In the genomic region with DNA sequence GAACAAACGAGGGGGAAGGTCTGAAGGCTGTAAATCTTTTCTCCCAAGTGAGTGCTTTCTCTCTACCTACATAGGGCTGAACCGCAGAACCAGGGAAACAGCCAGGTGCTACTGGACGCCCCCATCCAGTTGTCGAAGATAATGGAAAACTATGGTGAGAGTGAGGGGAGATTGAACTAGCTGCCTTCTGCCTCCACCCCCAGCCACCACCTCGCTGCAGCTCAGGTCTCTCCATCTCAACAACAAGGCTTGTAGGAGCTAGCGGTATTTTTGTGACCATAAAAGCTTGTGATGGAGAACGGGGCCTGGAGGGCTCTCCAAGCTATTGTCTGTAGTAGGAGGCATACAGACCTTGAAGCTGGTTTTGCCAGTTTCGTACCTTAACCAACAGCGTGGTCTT, we compare ENCODE assay signal across 8 mouse cellular contexts. TPM values are rescaled to one million over a fixed set of nuclear protein-coding genes. Genes with fewer than 3 reads are reported as not detected.
DNase-seq lines count a peak whose midpoint lies in the region; ATAC-seq and TF ChIP-seq lines count a peak whose summit lies in the region.

No protein-coding gene starts in this region.

- no peak for ATAC-seq in embryonic facial prominence, embryonic 14.5 days (ENCODE audit: low read depth)
- no peak for ATAC-seq in intestine, embryonic 15.5 days
- no peak for ATAC-seq in neural tube, embryonic 12.5 days (ENCODE audit: low FRiP score, low read depth)

- TF ChIP-seq POLR2A in liver, adult 2 months (IDR thresholded peaks at IDR 0.05; ENCODE audit: extremely low read depth, insufficient read depth, low read length): no peak

- TF ChIP-seq CTCF in liver, adult 2 months (IDR thresholded peaks at IDR 0.05; ENCODE audit: low read depth, low read length): no peak

- H3K4me3 ChIP-seq in liver, adult 2 months (ENCODE audit: insufficient read depth, low read depth, low read length): peak overlapping the region; percentile 63
- peak overlapping the region; percentile 88 for H3K4me3 ChIP-seq in embryonic facial prominence, embryonic 14.5 days (ENCODE audit: low read depth, low read length)
- peak overlapping the region; percentile 70 for H3K4me3 ChIP-seq in intestine, embryonic 15.5 days (replicated peaks)
- peak overlapping the region; percentile 74 for H3K4me3 ChIP-seq in neural tube, embryonic 12.5 days

- H3K79me2 ChIP-seq in liver, adult 2 months (ENCODE audit: control insufficient read depth, insufficient read depth, low read length): peaks cover 12% of the 10 kb centered on the region; the same call in 1 of the 2 replicates

- H3K9ac ChIP-seq in liver, adult 2 months (ENCODE audit: low read depth, low read length): peak overlapping the region; percentile 82
- peak overlapping the region; percentile 89 for H3K9ac ChIP-seq in embryonic facial prominence, embryonic 14.5 days (ENCODE audit: low read depth, low read length)
- peak overlapping the region; percentile 76 for H3K9ac ChIP-seq in intestine, embryonic 15.5 days
- H3K9ac ChIP-seq in neural tube, embryonic 12.5 days: peak overlapping the region; percentile 82

- H3K9me3 ChIP-seq in embryonic facial prominence, embryonic 14.5 days (ENCODE audit: control insufficient read depth, low read length): no peaks in the 10 kb centered on the region
- no peaks in the 10 kb centered on the region for H3K9me3 ChIP-seq in intestine, embryonic 15.5 days
- no peaks in the 10 kb centered on the region for H3K9me3 ChIP-seq in neural tube, embryonic 12.5 days

- no peak for DNase-seq in liver, adult 2 months (ENCODE audit: extremely low read depth, low read depth, low spot score)
- no peak for DNase-seq in liver
- DNase-seq in embryonic facial prominence, embryonic 14.5 days (ENCODE audit: low spot score): no peak
- no peak for DNase-seq in adrenal gland, postnatal 14 days
- DNase-seq in left cerebral cortex, adult 18-20 months (ENCODE audit: low spot score in 2 of 2): no peak
- no peak for DNase-seq in adrenal gland, adult 2 months

- no peak overlapping the region; the same call in 1 of the 2 replicates for H3K27ac ChIP-seq in liver, adult 2 months (replicated peaks; ENCODE audit: insufficient read depth, low read depth, low read length)
- no peak overlapping the region for H3K27ac ChIP-seq in embryonic facial prominence, embryonic 14.5 days (replicated peaks; ENCODE audit: low read depth, low read length)
- H3K27ac ChIP-seq in intestine, embryonic 15.5 days: no peak overlapping the region
- no peak overlapping the region for H3K27ac ChIP-seq in neural tube, embryonic 12.5 days

- peak overlapping the region; percentile 78 for H3K4me2 ChIP-seq in embryonic facial prominence, embryonic 14.5 days (ENCODE audit: low read depth, low read length)
- peak overlapping the region; percentile 76 for H3K4me2 ChIP-seq in intestine, embryonic 15.5 days (replicated peaks)
- H3K4me2 ChIP-seq in neural tube, embryonic 12.5 days (replicated peaks): peak overlapping the region; percentile 92

- peaks cover 35% of the 10 kb centered on the region for H3K36me3 ChIP-seq in liver, adult 2 months (ENCODE audit: control insufficient read depth, insufficient read depth, low read length)
- peaks cover 51% of the 10 kb centered on the region for H3K36me3 ChIP-seq in embryonic facial prominence, embryonic 14.5 days (ENCODE audit: control insufficient read depth, insufficient read depth, low read length)
- peaks cover 28% of the 10 kb centered on the region for H3K36me3 ChIP-seq in intestine, embryonic 15.5 days
- peaks cover 57% of the 10 kb centered on the region for H3K36me3 ChIP-seq in neural tube, embryonic 12.5 days

- no peaks in the 10 kb centered on the region for H3K27me3 ChIP-seq in liver, adult 2 months (ENCODE audit: control insufficient read depth, insufficient read depth, low read length)
- no peaks in the 10 kb centered on the region for H3K27me3 ChIP-seq in embryonic facial prominence, embryonic 14.5 days (replicated peaks; ENCODE audit: control insufficient read depth, insufficient read depth, low read length)
- no peaks in the 10 kb centered on the region for H3K27me3 ChIP-seq in intestine, embryonic 15.5 days (replicated peaks)
- no peaks in the 10 kb centered on the region for H3K27me3 ChIP-seq in neural tube, embryonic 12.5 days (replicated peaks)

- WGBS in liver, adult 2 months: 41% methylated on average over 9 of the region's 9 CpGs
- 55% methylated on average over 9 of the region's 9 CpGs for WGBS in embryonic facial prominence, embryonic 14.5 days
- 45% methylated on average over 9 of the region's 9 CpGs for WGBS in intestine, embryonic 15.5 days
- 48% methylated on average over 9 of the region's 9 CpGs for WGBS in neural tube, embryonic 12.5 days

- peaks cover 10% of the 10 kb centered on the region for H3K4me1 ChIP-seq in liver, adult 2 months (ENCODE audit: control insufficient read depth, insufficient read depth, low read length)
- H3K4me1 ChIP-seq in embryonic facial prominence, embryonic 14.5 days (ENCODE audit: control insufficient read depth, insufficient read depth, low read length): peaks cover 5% of the 10 kb centered on the region
- peaks cover 13% of the 10 kb centered on the region for H3K4me1 ChIP-seq in intestine, embryonic 15.5 days (replicated peaks)
- H3K4me1 ChIP-seq in neural tube, embryonic 12.5 days: peaks cover 17% of the 10 kb centered on the region

RNA-seq across cellular contexts. Expression of a gene that starts 0.8 kb away (rescaled TPM):
- 42.0 and 44.9 TPM in 2 replicates for total RNA-seq in liver, adult 2 months (2014; rRNA removed)
- polyA plus RNA-seq in liver, adult 2 months (2012; rRNA removed): 29.5 and 48.5 TPM in 2 replicates
- polyA plus RNA-seq in embryonic facial prominence, embryonic 14.5 days (2014; fragmentation: Nextera tagmentation; extraction: Ambion mirVana): 54.2 and 61.5 TPM in 2 replicates
- 58.6 and 59.0 TPM in 2 replicates for polyA plus RNA-seq in intestine, embryonic 15.5 days (2015; fragmentation: Nextera tagmentation; extraction: Ambion mirVana)
- polyA plus RNA-seq in neural tube, embryonic 12.5 days (2016; fragmentation: Nextera tagmentation; extraction: Ambion mirVana): 70.9 and 81.2 TPM in 2 replicates
- total RNA-seq in adrenal gland, postnatal 14 days (2021): 73.4 and 77.8 TPM in 2 replicates
- total RNA-seq in left cerebral cortex, adult 18-20 months (2021): 100 to 1,000 TPM; 100 to 120 TPM
- total RNA-seq in adrenal gland, adult 2 months (2021): 100 to 1,000 TPM in 1 of 2 experiments, 10 to 100 TPM in 1; 84.6 to 106 TPM
- 27.6 and 27.7 TPM in 2 replicates for polyA plus RNA-seq in adrenal gland, adult 2 months (2012; rRNA removed)

RNA-seq across cellular contexts. Expression of a gene that starts 13.9 kb away (rescaled TPM):
- total RNA-seq in liver, adult 2 months (2014; rRNA removed): 151 and 236 TPM in 2 replicates
- polyA plus RNA-seq in liver, adult 2 months (2012; rRNA removed): 298 and 343 TPM in 2 replicates
- polyA plus RNA-seq in embryonic facial prominence, embryonic 14.5 days (2014; fragmentation: Nextera tagmentation; extraction: Ambion mirVana): 573 and 628 TPM in 2 replicates
- 614 and 624 TPM in 2 replicates for polyA plus RNA-seq in intestine, embryonic 15.5 days (2015; fragmentation: Nextera tagmentation; extraction: Ambion mirVana)
- 922 and 966 TPM in 2 replicates for polyA plus RNA-seq in neural tube, embryonic 12.5 days (2016; fragmentation: Nextera tagmentation; extraction: Ambion mirVana)
- 292 and 316 TPM in 2 replicates for total RNA-seq in adrenal gland, postnatal 14 days (2021)
- total RNA-seq in left cerebral cortex, adult 18-20 months (2021): 100 to 1,000 TPM; 826 to 873 TPM
- 100 to 1,000 TPM; 276 to 366 TPM for total RNA-seq in adrenal gland, adult 2 months (2021)
- polyA plus RNA-seq in adrenal gland, adult 2 months (2012; rRNA removed): 282 and 345 TPM in 2 replicates

RNA-seq across cellular contexts. Expression of a gene that starts 32.4 kb away (rescaled TPM):
- 2.5 and 5.8 TPM in 2 replicates for total RNA-seq in liver, adult 2 months (2014; rRNA removed)
- 11.6 and 15.0 TPM in 2 replicates for polyA plus RNA-seq in liver, adult 2 months (2012; rRNA removed)
- polyA plus RNA-seq in embryonic facial prominence, embryonic 14.5 days (2014; fragmentation: Nextera tagmentation; extraction: Ambion mirVana): 26.5 and 30.8 TPM in 2 replicates
- 18.1 and 19.5 TPM in 2 replicates for polyA plus RNA-seq in intestine, embryonic 15.5 days (2015; fragmentation: Nextera tagmentation; extraction: Ambion mirVana)
- 48.2 and 54.9 TPM in 2 replicates for polyA plus RNA-seq in neural tube, embryonic 12.5 days (2016; fragmentation: Nextera tagmentation; extraction: Ambion mirVana)
- 43.3 and 43.8 TPM in 2 replicates for total RNA-seq in adrenal gland, postnatal 14 days (2021)
- 10 to 100 TPM; 57.0 to 57.5 TPM for total RNA-seq in left cerebral cortex, adult 18-20 months (2021)
- 10 to 100 TPM; 32.3 to 45.5 TPM for total RNA-seq in adrenal gland, adult 2 months (2021)
- polyA plus RNA-seq in adrenal gland, adult 2 months (2012; rRNA removed): 43.7 and 52.2 TPM in 2 replicates

RNA-seq across cellular contexts. Expression of a gene that starts 40.1 kb away (rescaled TPM):
- not detected in 2 replicates for total RNA-seq in liver, adult 2 months (2014; rRNA removed)
- polyA plus RNA-seq in liver, adult 2 months (2012; rRNA removed): not detected in 2 replicates
- polyA plus RNA-seq in embryonic facial prominence, embryonic 14.5 days (2014; fragmentation: Nextera tagmentation; extraction: Ambion mirVana): 2.2 and 3.1 TPM in 2 replicates
- 5.5 and 7.0 TPM in 2 replicates for polyA plus RNA-seq in intestine, embryonic 15.5 days (2015; fragmentation: Nextera tagmentation; extraction: Ambion mirVana)
- polyA plus RNA-seq in neural tube, embryonic 12.5 days (2016; fragmentation: Nextera tagmentation; extraction: Ambion mirVana): 12.7 and 14.0 TPM in 2 replicates
- total RNA-seq in adrenal gland, postnatal 14 days (2021): 1.4 and 2.1 TPM in 2 replicates
- total RNA-seq in left cerebral cortex, adult 18-20 months (2021): 10 to 100 TPM; 50.1 to 62.9 TPM
- total RNA-seq in adrenal gland, adult 2 months (2021): 1 to 10 TPM; 1.3 to 1.4 TPM
- polyA plus RNA-seq in adrenal gland, adult 2 months (2012; rRNA removed): 3.7 and 5.9 TPM in 2 replicates

RNA-seq across cellular contexts. Expression of a gene that starts 50.5 kb away (rescaled TPM):
- 38.1 and 38.9 TPM in 2 replicates for total RNA-seq in liver, adult 2 months (2014; rRNA removed)
- 19.2 and 19.3 TPM in 2 replicates for polyA plus RNA-seq in liver, adult 2 months (2012; rRNA removed)
- 82.4 and 88.0 TPM in 2 replicates for polyA plus RNA-seq in embryonic facial prominence, embryonic 14.5 days (2014; fragmentation: Nextera tagmentation; extraction: Ambion mirVana)
- 99.4 and 102 TPM in 2 replicates for polyA plus RNA-seq in intestine, embryonic 15.5 days (2015; fragmentation: Nextera tagmentation; extraction: Ambion mirVana)
- 121 and 125 TPM in 2 replicates for polyA plus RNA-seq in neural tube, embryonic 12.5 days (2016; fragmentation: Nextera tagmentation; extraction: Ambion mirVana)
- 61.6 and 62.7 TPM in 2 replicates for total RNA-seq in adrenal gland, postnatal 14 days (2021)
- 10 to 100 TPM; 55.8 to 65.4 TPM for total RNA-seq in left cerebral cortex, adult 18-20 months (2021)
- total RNA-seq in adrenal gland, adult 2 months (2021): 10 to 100 TPM; 50.2 to 67.1 TPM
- 18.4 and 20.7 TPM in 2 replicates for polyA plus RNA-seq in adrenal gland, adult 2 months (2012; rRNA removed)
